Mouse (Mus musculus) heart, embryonic 13.5 days (tissue): Measurements from ENCODE around the gene Shroom3. TPM values are rescaled to one million over a fixed set of nuclear protein-coding genes. Genes with fewer than 3 reads are reported as not detected.

ENCODE experiments used
- ATAC-seq: fragments of 200-750 bp; cut with Nextera tagmentation; 2 replicates; pipeline ENCODE4 v1.8.0; 2017; ENCODE audit warnings: moderate TSS enrichment; ENCODE audit not compliant: insufficient number of reproducible peaks, low FRiP score, low TSS enrichment; ENCODE audit errors: extremely low read depth
- H3K27ac ChIP-seq: fragments of 300-500 bp; sonication (generic); replicated peaks from 2 replicates; pipeline ENCODE4 v1.5.1; 2015; ENCODE audit warnings: moderate library complexity, mild to moderate bottlenecking, inconsistent platforms
- H3K27me3 ChIP-seq: fragments of 300-500 bp; sonication (generic); replicated peaks from 2 replicates; pipeline ENCODE4 v1.6.1; 2015; ENCODE audit warnings: mild to moderate bottlenecking, inconsistent platforms
- H3K36me3 ChIP-seq: fragments of 300-500 bp; sonication (generic); 2 replicates; pipeline ENCODE4 v1.6.1; 2015; ENCODE audit warnings: mild to moderate bottlenecking, inconsistent platforms
- H3K4me1 ChIP-seq: fragments of 300-500 bp; sonication (generic); 2 replicates; pipeline ENCODE4 v1.6.1; 2015; ENCODE audit warnings: inconsistent platforms
- H3K4me2 ChIP-seq: fragments of 300-500 bp; sonication (generic); 2 replicates; pipeline ENCODE4 v1.6.1; 2015; ENCODE audit warnings: inconsistent platforms, mild to moderate bottlenecking, moderate library complexity
- H3K4me3 ChIP-seq: fragments of 300-500 bp; sonication (generic); 2 replicates; pipeline ENCODE4 v1.5.1; 2015; ENCODE audit warnings: moderate library complexity, mild to moderate bottlenecking, inconsistent platforms
- H3K9ac ChIP-seq: fragments of 300-500 bp; sonication (generic); 2 replicates; pipeline ENCODE4 v1.6.1; 2015; ENCODE audit warnings: inconsistent platforms, mild to moderate bottlenecking, moderate library complexity
- H3K9me3 ChIP-seq: fragments of 300-500 bp; sonication (generic); 2 replicates; pipeline ENCODE4 v1.6.1; 2016; ENCODE audit warnings: inconsistent platforms
- WGBS: fragments of 180-500 bp; shearing (Covaris S2); methylation state at CpG from one replicate; pipeline ENCODE4 v1.1.7; 2015; ENCODE audit warnings: mixed read lengths; 5-methylcytosine and 5-hydroxymethylcytosine counted together
- polyA plus RNA-seq: library from polyadenylated mRNA; unstranded; fragments of >200 nt; fragmentation: Nextera tagmentation; extraction: Ambion mirVana; gene quantifications from 2 replicates; pipeline ENCODE4 v1.2.1, GENCODE M21; 2015

Shroom3 gene
- polyA plus RNA-seq, 1 experiment from 2014 or later = 10.3 TPM

GRCm38 (mm10) chr5:92897766-92898745, 214.8 kb downstream of the Shroom3 start:
- Histone ChIP-seq H3K9ac (peak overlapping the region; percentile 93), H3K36me3 (peaks cover 4% of the 10 kb centered on the region; the same call in 1 of the 2 replicates), H3K4me2 (peak overlapping the region; percentile 74), H3K4me3 (peak overlapping the region; percentile 76), H3K9me3 (no peaks in the 10 kb centered on the region), H3K27ac (peak overlapping the region; percentile 92), H3K27me3 (no peaks in the 10 kb centered on the region), H3K4me1 (peaks cover 62% of the 10 kb centered on the region)
- peak; percentile 86; the same call in 1 of the 2 replicates for ATAC-seq
- under 1% methylated on average over 86 of the region's 96 CpGs for WGBS

DNA sequence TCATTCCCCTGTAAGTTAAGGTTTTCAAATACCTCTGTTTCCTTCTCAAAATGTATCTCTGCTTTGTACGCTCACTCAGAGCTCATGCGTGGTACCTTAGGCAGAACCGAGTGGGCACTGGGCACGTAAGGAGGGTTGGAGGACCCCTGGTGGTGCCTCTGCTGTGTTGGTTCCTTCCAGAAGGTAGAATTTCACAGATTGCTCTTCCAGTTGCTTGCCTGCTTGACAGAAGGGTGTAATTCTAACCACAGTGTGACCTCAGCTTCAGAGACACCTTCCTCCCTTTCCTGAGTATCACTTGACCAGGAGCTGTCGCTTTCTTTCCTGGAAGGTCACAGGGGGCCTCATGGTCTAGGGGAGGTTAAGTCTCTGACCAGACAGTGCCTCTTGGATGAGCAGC, 217.2 kb downstream of the Shroom3 start:
- ATAC-seq = no peak
- H3K4me1 ChIP-seq = peaks cover 76% of the 10 kb centered on the region
- H3K27me3 ChIP-seq = no peaks in the 10 kb centered on the region
- H3K27ac ChIP-seq = peak overlapping the region; percentile 54; the same call in 1 of the 2 replicates
- no peaks in the 10 kb centered on the region for H3K9me3 ChIP-seq
- H3K36me3 ChIP-seq = peaks cover 16% of the 10 kb centered on the region
- peak overlapping the region; percentile 78 for H3K9ac ChIP-seq
- H3K4me3 ChIP-seq = peak overlapping the region; percentile 76
- 32% methylated on average over 5 of the region's 5 CpGs for WGBS
- H3K4me2 ChIP-seq = peak overlapping the region; percentile 74

DNA sequence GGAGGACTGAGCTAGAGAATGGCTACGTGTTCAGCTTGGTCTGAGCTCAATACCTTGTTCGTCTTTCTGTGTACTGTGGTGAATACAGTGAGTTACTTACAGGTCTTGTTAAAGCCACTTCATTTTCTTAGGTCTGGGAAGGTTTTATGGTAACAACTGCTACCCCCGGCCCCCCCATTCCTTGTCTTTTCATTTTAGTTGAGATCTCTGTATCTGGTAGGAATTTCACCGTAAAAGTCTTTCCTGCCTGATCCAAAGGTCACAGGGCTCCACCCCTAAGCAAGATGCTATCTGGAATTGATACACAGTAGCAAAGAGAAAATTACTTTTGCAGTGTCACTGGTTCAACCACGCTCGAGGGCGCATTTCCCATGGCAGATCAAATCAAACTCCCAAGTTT, 218.6 kb downstream of the Shroom3 start:
- Histone ChIP-seq H3K27ac (peak overlapping the region; percentile 13; the same call in 1 of the 2 replicates), H3K36me3 (peaks cover 16% of the 10 kb centered on the region), H3K9ac (peak overlapping the region; percentile 10; the same call in 1 of the 2 replicates), H3K27me3 (no peaks in the 10 kb centered on the region), H3K9me3 (no peaks in the 10 kb centered on the region), H3K4me1 (peaks cover 79% of the 10 kb centered on the region), H3K4me2 (no peak overlapping the region), H3K4me3 (no peak overlapping the region)
- ATAC-seq = no peak
- WGBS = 62% methylated on average over 7 of the region's 7 CpGs

- Histone ChIP-seq H3K36me3 (peaks cover 29% of the 10 kb centered on the region), H3K27ac (peak overlapping the region; percentile 93), H3K27me3 (no peaks in the 10 kb centered on the region), H3K9me3 (peaks cover 6% of the 10 kb centered on the region), H3K4me1 (peaks cover 85% of the 10 kb centered on the region), H3K4me2 (peak overlapping the region; percentile 33), H3K4me3 (no peak overlapping the region), H3K9ac (peak overlapping the region; percentile 70)
- 33% methylated on average over 9 of the region's 9 CpGs for WGBS
- no peak; the same call in 1 of the 2 replicates for ATAC-seq
These were observed 221.9 kb downstream of the Shroom3 start for GRCm38 (mm10) chr5:92905146-92905545.

GRCm38 (mm10) chr5:92905594-92906008, 222.4 kb downstream of the Shroom3 start:
- 10% methylated on average over 8 of the region's 8 CpGs for WGBS
- peak overlapping the region; percentile 70 for H3K9ac ChIP-seq
- no peaks in the 10 kb centered on the region for H3K27me3 ChIP-seq
- H3K4me3 ChIP-seq = no peak overlapping the region
- ATAC-seq = peak; percentile 58; the same call in 1 of the 2 replicates
- H3K4me2 ChIP-seq = peak overlapping the region; percentile 33
- H3K9me3 ChIP-seq = peaks cover 6% of the 10 kb centered on the region
- H3K36me3 ChIP-seq = peaks cover 33% of the 10 kb centered on the region
- peaks cover 85% of the 10 kb centered on the region for H3K4me1 ChIP-seq
- peak overlapping the region; percentile 93 for H3K27ac ChIP-seq

DNA sequence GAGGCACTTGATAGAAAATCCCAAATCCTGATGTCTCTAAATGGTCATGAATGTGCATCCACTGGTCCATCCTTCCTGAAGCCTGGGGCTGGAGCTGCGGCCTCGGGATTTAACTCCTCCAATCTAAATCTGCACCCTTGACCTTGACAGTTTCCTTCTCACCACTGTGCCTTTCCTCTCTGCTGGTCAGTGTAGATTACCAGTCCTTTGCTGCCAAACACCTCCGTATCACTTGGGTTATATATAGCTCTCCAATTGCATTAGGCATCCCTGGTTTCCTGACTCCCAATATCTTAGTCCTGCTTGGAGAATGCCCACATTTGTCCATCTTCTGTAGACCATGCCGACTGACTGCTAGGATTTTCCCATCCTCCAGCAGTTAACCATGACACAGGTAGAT, 225.0 kb downstream of the Shroom3 start:
- Histone ChIP-seq H3K27ac (peak overlapping the region; percentile 93), H3K4me2 (peak overlapping the region; percentile 38), H3K4me3 (no peak overlapping the region), H3K27me3 (no peaks in the 10 kb centered on the region), H3K36me3 (peaks cover 41% of the 10 kb centered on the region), H3K9ac (peak overlapping the region; percentile 38; the same call in 1 of the 2 replicates), H3K9me3 (peaks cover 6% of the 10 kb centered on the region), H3K4me1 (peaks cover 77% of the 10 kb centered on the region)
- ATAC-seq = peak; percentile 66; the same call in 1 of the 2 replicates
- WGBS = 16% methylated on average over 4 of the region's 4 CpGs

DNA sequence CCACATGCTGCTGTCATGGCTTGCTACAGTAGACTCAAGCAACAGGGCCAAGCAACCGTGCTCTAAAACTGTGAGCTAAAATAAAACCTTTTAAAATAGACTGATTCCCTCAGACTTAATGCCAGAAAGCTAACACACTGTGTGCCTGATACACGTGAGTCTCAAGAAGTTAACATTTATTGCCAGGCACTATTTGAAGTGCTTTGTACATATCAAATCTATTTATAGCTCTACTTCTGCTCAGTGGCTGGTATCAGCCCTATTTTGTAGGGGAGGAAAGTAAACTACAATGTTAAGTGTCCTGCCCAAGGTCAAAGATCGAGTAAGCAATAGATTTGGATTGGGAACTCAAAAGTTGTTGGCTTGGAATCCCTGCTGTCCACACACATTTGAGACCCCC, 227.6 kb downstream of the Shroom3 start:
- H3K4me1 ChIP-seq = peaks cover 77% of the 10 kb centered on the region
- no peaks in the 10 kb centered on the region for H3K27me3 ChIP-seq
- 46% methylated on average over 3 of the region's 3 CpGs for WGBS
- H3K4me3 ChIP-seq = no peak overlapping the region
- H3K4me2 ChIP-seq = no peak overlapping the region
- peaks cover 29% of the 10 kb centered on the region for H3K36me3 ChIP-seq
- peaks cover 6% of the 10 kb centered on the region for H3K9me3 ChIP-seq
- peak overlapping the region; percentile 85 for H3K27ac ChIP-seq
- ATAC-seq = no peak
- H3K9ac ChIP-seq = no peak overlapping the region

DNA sequence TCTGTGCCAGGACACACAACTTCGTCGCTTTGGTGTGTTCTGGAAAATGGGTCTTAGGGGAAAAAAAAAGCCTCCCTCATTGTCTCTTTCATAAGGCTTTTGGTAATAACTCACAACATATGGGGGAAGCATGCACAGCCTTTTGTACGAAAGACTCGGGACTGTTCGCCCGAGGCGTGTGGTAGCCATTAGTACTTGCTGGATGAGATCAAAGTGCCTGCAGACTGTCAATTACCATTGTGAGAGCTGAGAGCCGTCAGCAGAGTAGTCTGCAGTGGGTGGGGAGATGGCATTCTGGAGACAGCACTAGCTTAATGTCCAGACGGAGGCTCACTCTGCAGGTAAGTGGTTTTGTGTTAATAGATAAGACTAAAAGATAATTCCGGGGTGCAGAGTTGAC, 232.2 kb downstream of the Shroom3 start:
- Histone ChIP-seq H3K27me3 (no peaks in the 10 kb centered on the region), H3K36me3 (peaks cover 22% of the 10 kb centered on the region), H3K4me2 (no peak overlapping the region), H3K9me3 (no peaks in the 10 kb centered on the region), H3K4me1 (peaks cover 71% of the 10 kb centered on the region), H3K27ac (peak overlapping the region; percentile 58), H3K9ac (peak overlapping the region; percentile 50), H3K4me3 (no peak overlapping the region)
- WGBS = 29% methylated on average over 10 of the region's 10 CpGs
- no peak for ATAC-seq

GRCm38 (mm10) chr5:92917755-92918154, 234.5 kb downstream of the Shroom3 start:
- Histone ChIP-seq H3K36me3 (peaks cover 30% of the 10 kb centered on the region), H3K9me3 (no peaks in the 10 kb centered on the region), H3K4me2 (no peak overlapping the region), H3K9ac (no peak overlapping the region), H3K27ac (peak overlapping the region; percentile 78), H3K4me1 (peaks cover 63% of the 10 kb centered on the region), H3K4me3 (no peak overlapping the region), H3K27me3 (no peaks in the 10 kb centered on the region)
- 60% methylated on average over 6 of the region's 6 CpGs for WGBS
- ATAC-seq = no peak

GRCm38 (mm10) chr5:92918170-92918569, 234.9 kb downstream of the Shroom3 start:
- WGBS = 49% methylated on average over 10 of the region's 10 CpGs
- no peaks in the 10 kb centered on the region for H3K27me3 ChIP-seq
- peak overlapping the region; percentile 78 for H3K27ac ChIP-seq
- peak overlapping the region; percentile 53 for H3K9ac ChIP-seq
- ATAC-seq = no peak
- no peaks in the 10 kb centered on the region for H3K9me3 ChIP-seq
- H3K4me1 ChIP-seq = peaks cover 63% of the 10 kb centered on the region
- H3K36me3 ChIP-seq = peaks cover 31% of the 10 kb centered on the region
- no peak overlapping the region for H3K4me2 ChIP-seq
- H3K4me3 ChIP-seq = no peak overlapping the region

GRCm38 (mm10) chr5:92918866-92919265, 235.6 kb downstream of the Shroom3 start:
- H3K4me2 ChIP-seq = peak overlapping the region; percentile 11
- peaks cover 62% of the 10 kb centered on the region for H3K4me1 ChIP-seq
- H3K4me3 ChIP-seq = no peak overlapping the region
- 33% methylated on average over 9 of the region's 9 CpGs for WGBS
- no peak for ATAC-seq
- H3K9ac ChIP-seq = peak overlapping the region; percentile 53
- H3K36me3 ChIP-seq = peaks cover 38% of the 10 kb centered on the region
- H3K27me3 ChIP-seq = no peaks in the 10 kb centered on the region
- H3K9me3 ChIP-seq = no peaks in the 10 kb centered on the region
- peak overlapping the region; percentile 78 for H3K27ac ChIP-seq
